Mouse (Mus musculus) ES-Bruce4 (cell line): ENCODE measurements around the gene Tmem151b.

Source experiments
- CTCF ChIP-seq: IDR thresholded peaks from one replicate; pipeline ENCODE4 v1.8.1; 2011; ENCODE audit warnings: low read depth, low read length
- EP300 ChIP-seq: IDR thresholded peaks from 2 replicates; pipeline ENCODE4 v1.6.1; 2011; ENCODE audit warnings: low read depth, low read length; ENCODE audit not compliant: insufficient read depth

GRCm38 (mm10) chr17:45536264-45536663, 13.2 kb downstream of the Tmem151b start:
- TF ChIP-seq EP300, result no peak
- TF ChIP-seq CTCF, result no peak
